In the genomic region with DNA sequence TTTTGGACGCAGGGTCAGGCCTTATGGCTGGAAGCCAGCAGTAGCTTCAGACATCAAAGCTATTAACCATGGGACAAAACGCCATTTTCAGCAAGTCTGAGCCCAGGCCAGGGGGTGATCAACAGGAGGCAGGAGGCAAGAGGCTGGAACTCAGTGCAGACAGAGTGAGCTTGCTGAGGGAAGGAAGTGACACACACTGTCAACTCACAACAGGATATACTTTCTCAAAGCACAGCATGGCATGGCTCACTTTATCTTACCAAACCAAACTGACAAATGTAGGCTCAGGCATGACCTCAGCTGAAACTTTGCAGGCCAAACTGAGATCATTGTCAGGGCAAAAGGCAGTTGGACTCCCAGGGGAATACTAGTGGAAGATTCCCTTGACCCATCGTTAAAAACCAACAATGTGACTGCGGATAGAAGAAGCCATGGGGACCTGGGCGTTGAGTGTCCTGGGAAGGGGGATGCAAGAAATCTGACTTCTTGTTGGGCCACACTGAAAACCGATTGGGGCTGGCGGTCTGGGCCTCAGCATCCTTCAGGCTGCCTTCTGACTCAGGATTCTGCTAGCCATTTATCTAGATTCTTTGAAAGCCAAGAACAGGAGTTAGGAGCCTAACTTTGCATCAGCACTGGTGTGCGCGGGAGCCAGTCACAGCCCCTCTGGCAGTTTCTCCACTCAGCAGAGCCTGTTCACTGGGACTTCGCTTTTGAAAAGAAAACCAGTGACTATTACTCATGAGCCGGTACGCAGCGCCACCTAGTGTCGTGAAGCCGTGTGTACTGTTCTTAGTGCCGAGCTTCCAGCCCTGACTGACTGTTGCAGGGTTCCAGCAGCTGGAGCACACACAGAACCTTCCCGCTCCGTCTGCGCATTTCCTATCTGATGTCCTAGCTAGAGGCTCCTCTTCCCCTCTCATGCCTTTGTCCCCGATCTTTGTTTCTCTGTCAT, we compare ENCODE assay signal across 8 mouse cellular contexts.
DNase-seq lines count a peak whose midpoint lies in the region; ATAC-seq and TF ChIP-seq lines count a peak whose summit lies in the region.

No protein-coding gene starts in this region.

- H3K4me3 ChIP-seq in left cerebral cortex, adult 2 months = no peak overlapping the region
- H3K4me3 ChIP-seq in macrophage (ENCODE audit: inconsistent target) = no peak overlapping the region

- H3K36me3 ChIP-seq in macrophage (ENCODE audit: inconsistent target) = no peaks in the 10 kb centered on the region

- peak; percentile 92 for ATAC-seq in activated CD4-positive, CD25-positive, alpha-beta regulatory T cell, adult 4 months
- peak; percentile 87 for ATAC-seq in common myeloid progenitor, adult 5-6 weeks (replicated peaks; ENCODE audit: low read depth, poor library complexity, severe bottlenecking)

- H3K79me2 ChIP-seq in macrophage (ENCODE audit: inconsistent target) = no peaks in the 10 kb centered on the region

- H3K27ac ChIP-seq in left cerebral cortex, adult 2 months = no peak overlapping the region
- peak overlapping the region; percentile 93 for H3K27ac ChIP-seq in macrophage

- peak; percentile 82 to 85 for DNase-seq in gastrocnemius, adult 8-10 months (ENCODE audit: low spot score in 2 of 2)
- peak; percentile 90 for DNase-seq in hindlimb bud, embryonic 11.5 days (ENCODE audit: extremely low spot score, low read depth, low spot score)
- DNase-seq in left cerebral cortex, adult 2 months (ENCODE audit: extremely low spot score in 1 of 2, low spot score in 2 of 2) = peak; percentile 83 to 91
- DNase-seq in retina, postnatal 7 days (ENCODE audit: low read depth, low spot score) = peak; percentile 78
- DNase-seq in urinary bladder, adult 18-20 months (ENCODE audit: low spot score in 2 of 2) = peak; percentile 75

- intact Hi-C loops in left cerebral cortex, adult 2 months (cut with DNase I) = loop anchor here (1.0 to 5.0 kb wide), 2 partner anchors 67 to 236 kb away; partner anchors contain the start of gene St3gal5

- TF ChIP-seq CTCF in left cerebral cortex, adult 2 months (IDR thresholded peaks at IDR 0.05) = peak; percentile 94

- WGBS in macrophage (ENCODE audit: missing documents) = 22% methylated on average over 20 of the region's 20 CpGs
